Mouse (Mus musculus) C2C12 (cell line): ENCODE data around the gene Vamp8.

Experiments used
- CTCF ChIP-seq: IDR thresholded peaks from one replicate; pipeline ENCODE4 v1.5.1; 2011; ENCODE audit not compliant: control insufficient read depth, insufficient read depth, insufficient read length
- USF1 ChIP-seq: IDR thresholded peaks from one replicate; pipeline ENCODE4 v1.6.1; 2011; ENCODE audit warnings: low read depth, mild to moderate bottlenecking, control low read depth, moderate library complexity

DNA sequence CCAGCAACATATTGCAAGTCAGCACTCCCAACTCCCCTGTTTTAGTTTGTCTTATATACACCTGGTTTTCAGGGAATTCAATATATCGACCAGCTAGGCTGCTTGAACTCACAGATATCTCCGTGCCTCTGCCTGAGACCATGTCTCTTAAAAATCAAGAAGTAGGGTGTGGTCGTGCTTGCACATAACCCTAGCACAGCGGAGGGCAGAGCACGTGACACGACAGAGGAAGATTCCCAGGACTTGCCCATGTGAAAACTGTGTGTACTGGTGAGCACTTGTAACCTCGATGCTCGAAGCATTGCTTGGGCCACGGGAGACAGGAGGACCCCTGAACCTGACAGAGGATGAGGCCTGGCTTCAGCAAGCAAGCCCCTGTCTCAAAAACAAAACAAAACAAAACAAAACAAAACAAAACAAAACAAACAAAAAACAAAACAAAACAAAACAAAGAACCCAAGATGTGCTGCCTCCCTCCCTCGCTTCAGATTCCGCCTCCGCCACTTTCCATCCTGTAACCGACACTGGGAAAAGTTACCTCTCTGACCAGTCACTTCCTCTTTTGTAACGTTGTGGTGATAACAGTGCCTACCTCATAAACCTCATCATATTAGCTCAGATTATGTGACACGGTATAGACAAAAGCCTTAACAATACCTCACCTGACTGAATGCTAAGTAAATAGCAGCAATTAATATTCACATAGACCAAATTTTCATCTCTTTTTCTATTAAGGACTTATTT is 15.5 kb downstream of the Vamp8 start:
- TF ChIP-seq USF1 (no peak), CTCF (no peak)
